ENCODE assay signal across 24 mouse cellular contexts in the genomic region with DNA sequence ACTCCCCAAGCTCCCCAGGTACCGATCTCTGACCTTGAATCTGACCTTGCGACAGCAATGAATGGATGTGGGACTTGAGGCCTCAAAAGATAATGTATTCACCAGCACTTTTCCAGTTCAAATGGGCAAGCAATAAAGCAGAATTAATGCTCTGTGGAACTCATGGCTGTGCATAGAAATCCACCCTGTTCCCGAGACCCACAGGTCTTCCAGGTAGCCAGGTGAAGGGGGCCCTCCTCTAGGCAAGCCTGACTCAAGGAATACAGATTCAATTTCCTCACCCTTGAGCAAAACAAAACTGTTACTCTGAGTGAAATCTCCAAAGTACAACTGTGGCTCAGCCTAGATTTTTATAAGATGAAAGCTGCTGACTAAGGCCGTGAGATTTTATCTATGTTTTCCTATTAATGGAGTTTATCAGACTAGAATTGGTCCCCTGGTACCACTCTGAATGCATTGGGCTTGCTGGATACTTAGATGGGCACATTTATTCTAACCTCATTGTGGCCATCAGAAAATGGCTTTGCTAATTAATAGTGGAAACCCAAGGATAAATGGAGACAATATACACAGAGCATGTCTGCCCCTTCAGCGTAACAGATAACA.
DNase-seq lines count a peak whose midpoint lies in the region; ATAC-seq and TF ChIP-seq lines count a peak whose summit lies in the region.
"Had no signal": no experiment of that assay in that cellular context is flagged by ENCODE, and none has a peak within 500 bp of the region (broad histone marks: within the 10 kb centered on the region; RNA-seq: fewer than 3 reads in every experiment).

No protein-coding gene starts in this region.

- no peaks in the 10 kb centered on the region for H3K9me3 ChIP-seq in hindbrain, embryonic 13.5 days
- no peaks in the 10 kb centered on the region for H3K9me3 ChIP-seq in hindbrain, postnatal 0 days (ENCODE audit: low read length)
- no peaks in the 10 kb centered on the region for H3K9me3 ChIP-seq in neural tube, embryonic 11.5 days (ENCODE audit: control insufficient read depth, low read length)
- no peaks in the 10 kb centered on the region for H3K9me3 ChIP-seq in neural tube, embryonic 12.5 days
- H3K9me3 ChIP-seq in forebrain, embryonic 12.5 days = no peaks in the 10 kb centered on the region
- H3K9me3 ChIP-seq: embryonic facial prominence, embryonic 10.5 days; heart, embryonic 12.5 days; hindbrain, embryonic 12.5 days; intestine, embryonic 15.5 days; limb, embryonic 15.5 days; liver, embryonic 15.5 days; lung, embryonic 15.5 days had no signal

- H3K9ac ChIP-seq in hindbrain, embryonic 13.5 days = no peak overlapping the region
- H3K9ac ChIP-seq in hindbrain, postnatal 0 days (replicated peaks; ENCODE audit: low read length) = no peak overlapping the region
- H3K9ac ChIP-seq in neural tube, embryonic 11.5 days (ENCODE audit: low read length) = no peak overlapping the region
- no peak overlapping the region for H3K9ac ChIP-seq in neural tube, embryonic 12.5 days
- H3K9ac ChIP-seq in forebrain, embryonic 12.5 days = no peak overlapping the region
- H3K9ac ChIP-seq: heart, embryonic 12.5 days; hindbrain, embryonic 12.5 days; intestine, embryonic 15.5 days; limb, embryonic 15.5 days; liver, embryonic 15.5 days; lung, embryonic 15.5 days had no signal

- H3K36me3 ChIP-seq in hindbrain, embryonic 13.5 days = no peaks in the 10 kb centered on the region
- H3K36me3 ChIP-seq in hindbrain, postnatal 0 days (ENCODE audit: insufficient read depth, low read length) = no peaks in the 10 kb centered on the region
- H3K36me3 ChIP-seq in neural tube, embryonic 11.5 days (ENCODE audit: control insufficient read depth, insufficient read depth, low read length) = no peaks in the 10 kb centered on the region
- no peaks in the 10 kb centered on the region for H3K36me3 ChIP-seq in neural tube, embryonic 12.5 days
- no peaks in the 10 kb centered on the region for H3K36me3 ChIP-seq in forebrain, embryonic 12.5 days (replicated peaks)
- H3K36me3 ChIP-seq: embryonic facial prominence, embryonic 10.5 days; heart, embryonic 12.5 days; hindbrain, embryonic 12.5 days; intestine, embryonic 15.5 days; limb, embryonic 15.5 days; liver, embryonic 15.5 days; lung, embryonic 15.5 days had no signal

- H3K27ac ChIP-seq in hindbrain, embryonic 13.5 days = peak overlapping the region; percentile 48; the same call in 1 of the 2 replicates
- H3K27ac ChIP-seq in hindbrain, postnatal 0 days = no peak overlapping the region
- H3K27ac ChIP-seq in neural tube, embryonic 11.5 days (ENCODE audit: low read depth, low read length) = no peak overlapping the region
- no peak overlapping the region for H3K27ac ChIP-seq in neural tube, embryonic 12.5 days
- H3K27ac ChIP-seq in forebrain, embryonic 12.5 days = no peak overlapping the region
- H3K27ac ChIP-seq: embryonic facial prominence, embryonic 10.5 days; intestine, embryonic 15.5 days; left cerebral cortex, adult 2 months; limb, embryonic 15.5 days; liver, embryonic 15.5 days; lung, embryonic 15.5 days; macrophage had no signal

- WGBS in hindbrain, embryonic 13.5 days = 72% methylated on average over 5 of the region's 5 CpGs
- WGBS in hindbrain, postnatal 0 days = 71% methylated on average over 5 of the region's 5 CpGs
- 70% methylated on average over 5 of the region's 5 CpGs for WGBS in neural tube, embryonic 11.5 days
- WGBS in neural tube, embryonic 12.5 days = 66% methylated on average over 5 of the region's 5 CpGs
- 80% methylated on average over 5 of the region's 5 CpGs for WGBS in forebrain, embryonic 12.5 days

- H3K4me3 ChIP-seq in hindbrain, embryonic 13.5 days = no peak overlapping the region
- H3K4me3 ChIP-seq in hindbrain, postnatal 0 days (ENCODE audit: low read length) = no peak overlapping the region
- H3K4me3 ChIP-seq in neural tube, embryonic 11.5 days (ENCODE audit: low read depth, low read length) = no peak overlapping the region
- H3K4me3 ChIP-seq in neural tube, embryonic 12.5 days = no peak overlapping the region
- H3K4me3 ChIP-seq in forebrain, embryonic 12.5 days (replicated peaks) = no peak overlapping the region
- H3K4me3 ChIP-seq: embryonic facial prominence, embryonic 10.5 days; heart, embryonic 12.5 days; hindbrain, embryonic 12.5 days; intestine, embryonic 15.5 days; left cerebral cortex, adult 2 months; limb, embryonic 15.5 days; liver, embryonic 15.5 days; lung, embryonic 15.5 days had no signal

- no peaks in the 10 kb centered on the region for H3K27me3 ChIP-seq in hindbrain, embryonic 13.5 days
- no peaks in the 10 kb centered on the region for H3K27me3 ChIP-seq in hindbrain, postnatal 0 days (ENCODE audit: insufficient read depth, low read length)
- no peaks in the 10 kb centered on the region for H3K27me3 ChIP-seq in neural tube, embryonic 11.5 days (ENCODE audit: control insufficient read depth, insufficient read depth, low read length)
- no peaks in the 10 kb centered on the region for H3K27me3 ChIP-seq in neural tube, embryonic 12.5 days (replicated peaks)
- no peaks in the 10 kb centered on the region for H3K27me3 ChIP-seq in forebrain, embryonic 12.5 days
- H3K27me3 ChIP-seq: heart, embryonic 12.5 days; hindbrain, embryonic 12.5 days; intestine, embryonic 15.5 days; limb, embryonic 15.5 days; liver, embryonic 15.5 days; lung, embryonic 15.5 days had no signal

- no peak overlapping the region for H3K4me2 ChIP-seq in hindbrain, embryonic 13.5 days
- H3K4me2 ChIP-seq in hindbrain, postnatal 0 days (ENCODE audit: low read depth, low read length) = no peak overlapping the region
- H3K4me2 ChIP-seq in neural tube, embryonic 11.5 days (ENCODE audit: low read depth) = no peak overlapping the region
- H3K4me2 ChIP-seq in neural tube, embryonic 12.5 days (replicated peaks) = no peak overlapping the region
- H3K4me2 ChIP-seq in forebrain, embryonic 12.5 days = no peak overlapping the region
- H3K4me2 ChIP-seq: heart, embryonic 12.5 days; hindbrain, embryonic 12.5 days; intestine, embryonic 15.5 days; limb, embryonic 15.5 days; liver, embryonic 15.5 days; lung, embryonic 15.5 days had no signal

- H3K4me1 ChIP-seq in hindbrain, embryonic 13.5 days (replicated peaks) = peaks cover 12% of the 10 kb centered on the region
- no peaks in the 10 kb centered on the region for H3K4me1 ChIP-seq in hindbrain, postnatal 0 days (ENCODE audit: insufficient read depth, low read length)
- no peaks in the 10 kb centered on the region for H3K4me1 ChIP-seq in neural tube, embryonic 11.5 days (ENCODE audit: control insufficient read depth, insufficient read depth, low read length)
- H3K4me1 ChIP-seq in neural tube, embryonic 12.5 days = no peaks in the 10 kb centered on the region
- H3K4me1 ChIP-seq in forebrain, embryonic 12.5 days = no peaks in the 10 kb centered on the region
- H3K4me1 ChIP-seq: embryonic facial prominence, embryonic 10.5 days; heart, embryonic 12.5 days; hindbrain, embryonic 12.5 days; intestine, embryonic 15.5 days; limb, embryonic 15.5 days; liver, embryonic 15.5 days; lung, embryonic 15.5 days had no signal

- DNase-seq in hindbrain, postnatal 0 days (ENCODE audit: low spot score) = no peak
- DNase-seq in neural tube, embryonic 11.5 days (ENCODE audit: low spot score) = no peak
- DNase-seq in neural tube, embryonic 10.5 days (ENCODE audit: extremely low spot score, low spot score) = no peak
- no peak for DNase-seq in B cell, adult 2 months
- DNase-seq: adrenal gland, postnatal 36 days; cerebellum, adult 9-10 months; gastrocnemius, postnatal 25 days; heart, adult 18-20 months; heart, postnatal 10 days; thymus, adult 18-20 months; thymus, postnatal 4 days had no signal

- TF ChIP-seq CTCF in hindbrain, postnatal 0 days (IDR thresholded peaks at IDR 0.05; ENCODE audit: low read depth) = no peak

- ATAC-seq in hindbrain, embryonic 13.5 days (ENCODE audit: low FRiP score) = no peak
- no peak for ATAC-seq in hindbrain, postnatal 0 days
- ATAC-seq in neural tube, embryonic 11.5 days (ENCODE audit: insufficient read depth, low FRiP score, low TSS enrichment) = peak; percentile 46; the same call in 1 of the 2 replicates
- 0 out of 2 replicates have a peak, but pooled peaks have one; percentile 50 for ATAC-seq in neural tube, embryonic 12.5 days (ENCODE audit: low FRiP score, low read depth)
- no peak for ATAC-seq in forebrain, embryonic 12.5 days (ENCODE audit: low FRiP score)
- ATAC-seq: CD4-positive, CD25-positive, alpha-beta regulatory T cell, adult 4 months; intestine, embryonic 15.5 days had no signal

Comparison
In these comparisons a context has a peak if more than half of its experiments do, and no peak if none do; other contexts are left out.
1. ATAC-seq: peak in neural tube, embryonic 11.5 days (single experiment) and neural tube, embryonic 12.5 days (single experiment); none in hindbrain, embryonic 13.5 days (single experiment), hindbrain, postnatal 0 days (single experiment) and forebrain, embryonic 12.5 days (single experiment).